Mouse (Mus musculus): ENCODE results near the gene Cd209a.

- TF ChIP-seq POLR2AphosphoS5 (IDR thresholded peaks at IDR 0.05; ENCODE audit: insufficient replicate concordance, low read depth, low read length) = no peak
- peak; percentile 99 for TF ChIP-seq CTCF (IDR thresholded peaks at IDR 0.05; ENCODE audit: low read depth, low read length)
- no peak for TF ChIP-seq GATA1 (IDR thresholded peaks at IDR 0.05; ENCODE audit: borderline replicate concordance, low read length)
- TF ChIP-seq TAL1 (conservative IDR thresholded peaks at IDR 0.05; ENCODE audit: low read depth, low read length) = no peak
Measured at GRCm38 (mm10) chr8:3718559-3718958, 30.2 kb downstream of the Cd209a start.
